Mouse (Mus musculus): ENCODE results near the gene Rad50. TPM values are rescaled to one million over a fixed set of nuclear protein-coding genes. Genes with fewer than 3 reads are reported as not detected.

The Rad50 gene
- polyA plus RNA-seq, 1 experiment = 4.3 TPM

- peaks cover 10% of the 10 kb centered on the region for H3K36me3 ChIP-seq (ENCODE audit: control insufficient read depth, insufficient read depth)
- H3ac ChIP-seq (ENCODE audit: control insufficient read depth, insufficient read length) = no peak overlapping the region
- H3K79me2 ChIP-seq (ENCODE audit: control insufficient read depth, insufficient read depth) = no peaks in the 10 kb centered on the region
- TF ChIP-seq POLR2AphosphoS2 (IDR thresholded peaks at IDR 0.05; ENCODE audit: insufficient read length, low read depth) (no peak), CEBPB (IDR thresholded peaks at IDR 0.05; ENCODE audit: insufficient read depth, poor library complexity, severe bottlenecking) (no peak), E2F4 (IDR thresholded peaks at IDR 0.05; ENCODE audit: insufficient read depth) (no peak), TCF12 (IDR thresholded peaks at IDR 0.05; ENCODE audit: insufficient read depth, poor library complexity, severe bottlenecking) (no peak), MYOD1 (IDR thresholded peaks at IDR 0.05; ENCODE audit: control insufficient read depth in 1 of 3, insufficient read length in 2 of 3, low read depth in 2 of 3) (no peak), POLR2A (IDR thresholded peaks at IDR 0.05; ENCODE audit: insufficient read length, low read depth) (no peak), USF1 (IDR thresholded peaks at IDR 0.05; ENCODE audit: low read depth) (no peak), SRF (IDR thresholded peaks at IDR 0.05; ENCODE audit: control insufficient read depth, insufficient read length, low read depth) (no peak), REST (IDR thresholded peaks at IDR 0.05; ENCODE audit: insufficient read depth, insufficient read length) (no peak), TCF3 (IDR thresholded peaks at IDR 0.05; ENCODE audit: insufficient read length, low read depth) (no peak), MAX (IDR thresholded peaks at IDR 0.05; ENCODE audit: low read depth) (no peak), MYOG (IDR thresholded peaks at IDR 0.05; ENCODE audit: control insufficient read depth in 1 of 3, insufficient read depth in 1 of 3, insufficient read length in 2 of 3, low read depth in 2 of 3) (no peak)
- no peak overlapping the region for H3K4me2 ChIP-seq (ENCODE audit: low read depth)
- no peaks in the 10 kb centered on the region for H3K27me3 ChIP-seq (ENCODE audit: control insufficient read depth, insufficient read depth, insufficient read length)
- H3K4me3 ChIP-seq = no peak overlapping the region
Measured at GRCm38 (mm10) chr11:53605609-53606008, 101.5 kb downstream of the Rad50 start.

- H3K4me2 ChIP-seq (ENCODE audit: low read depth) = no peak overlapping the region
- no peak for TF ChIP-seq REST (IDR thresholded peaks at IDR 0.05; ENCODE audit: insufficient read depth, insufficient read length)
- TF ChIP-seq POLR2A (IDR thresholded peaks at IDR 0.05; ENCODE audit: insufficient read length, low read depth) = no peak
- TF ChIP-seq POLR2AphosphoS2 (IDR thresholded peaks at IDR 0.05; ENCODE audit: insufficient read length, low read depth) = no peak
- no peak for TF ChIP-seq MYOG (IDR thresholded peaks at IDR 0.05; ENCODE audit: control insufficient read depth in 1 of 3, insufficient read depth in 1 of 3, insufficient read length in 2 of 3, low read depth in 2 of 3)
- no peak for TF ChIP-seq MAX (IDR thresholded peaks at IDR 0.05; ENCODE audit: low read depth)
- no peak for TF ChIP-seq TCF3 (IDR thresholded peaks at IDR 0.05; ENCODE audit: insufficient read length, low read depth)
- TF ChIP-seq CEBPB (IDR thresholded peaks at IDR 0.05; ENCODE audit: insufficient read depth, poor library complexity, severe bottlenecking) = no peak
- TF ChIP-seq USF1 (IDR thresholded peaks at IDR 0.05; ENCODE audit: low read depth) = no peak
- TF ChIP-seq MYOD1 (IDR thresholded peaks at IDR 0.05; ENCODE audit: control insufficient read depth in 1 of 3, insufficient read length in 2 of 3, low read depth in 2 of 3) = no peak
- TF ChIP-seq SRF (IDR thresholded peaks at IDR 0.05; ENCODE audit: control insufficient read depth, insufficient read length, low read depth) = no peak
- TF ChIP-seq E2F4 (IDR thresholded peaks at IDR 0.05; ENCODE audit: insufficient read depth) = no peak
- no peak for TF ChIP-seq TCF12 (IDR thresholded peaks at IDR 0.05; ENCODE audit: insufficient read depth, poor library complexity, severe bottlenecking)
- H3ac ChIP-seq (ENCODE audit: control insufficient read depth, insufficient read length) = no peak overlapping the region
- no peaks in the 10 kb centered on the region for H3K79me2 ChIP-seq (ENCODE audit: control insufficient read depth, insufficient read depth)
- peaks cover 10% of the 10 kb centered on the region for H3K36me3 ChIP-seq (ENCODE audit: control insufficient read depth, insufficient read depth)
- H3K4me3 ChIP-seq = no peak overlapping the region
- no peaks in the 10 kb centered on the region for H3K27me3 ChIP-seq (ENCODE audit: control insufficient read depth, insufficient read depth, insufficient read length)
Measured at GRCm38 (mm10) chr11:53604983-53605382, 102.1 kb downstream of the Rad50 start.

Other genes with a start within 250 kb of the Rad50 start
- not detected for gene Gm9837, start 236.8 kb downstream of the Rad50 start, polyA plus RNA-seq (2012; fragmentation: generic; extraction: Trizol)
- not detected for gene Gm9945, start 227.2 kb downstream of the Rad50 start, polyA plus RNA-seq (2012; fragmentation: generic; extraction: Trizol)
- not detected for gene Sowaha, start 227.0 kb downstream of the Rad50 start, polyA plus RNA-seq (2012; fragmentation: generic; extraction: Trizol)
- gene Sept8, start 188.1 kb downstream of the Rad50 start, polyA plus RNA-seq (2012; fragmentation: generic; extraction: Trizol) = 92.4 TPM
- gene Kif3a, start 139.9 kb downstream of the Rad50 start, polyA plus RNA-seq (2012; fragmentation: generic; extraction: Trizol) = 13.6 TPM
- 0.19 TPM for gene Il4, start 88.7 kb downstream of the Rad50 start, polyA plus RNA-seq (2012; fragmentation: generic; extraction: Trizol)
- not detected for gene Il13, start 72.6 kb downstream of the Rad50 start, polyA plus RNA-seq (2012; fragmentation: generic; extraction: Trizol)
- not detected for gene Il5, start 13.5 kb upstream of the Rad50 start, polyA plus RNA-seq (2012; fragmentation: generic; extraction: Trizol)
- 25.0 TPM for gene Irf1, start 62.7 kb upstream of the Rad50 start, polyA plus RNA-seq (2012; fragmentation: generic; extraction: Trizol)
- 0.19 TPM for gene Gm17334, start 65.9 kb upstream of the Rad50 start, polyA plus RNA-seq (2012; fragmentation: generic; extraction: Trizol)
- gene Gm12216, start 151.9 kb upstream of the Rad50 start, polyA plus RNA-seq (2012; fragmentation: generic; extraction: Trizol) = 1.6 TPM
- 5.1 TPM for gene Slc22a5, start 184.3 kb upstream of the Rad50 start, polyA plus RNA-seq (2012; fragmentation: generic; extraction: Trizol)